Mouse (Mus musculus) ES-Bruce4 (cell line): ENCODE measurements around the gene Slc8a3.

Experiments
- CTCF ChIP-seq: IDR thresholded peaks from one replicate; pipeline ENCODE4 v1.8.1; 2011; ENCODE audit warnings: low read depth, low read length
- EP300 ChIP-seq: IDR thresholded peaks from 2 replicates; pipeline ENCODE4 v1.6.1; 2011; ENCODE audit warnings: low read depth, low read length; ENCODE audit not compliant: insufficient read depth

DNA sequence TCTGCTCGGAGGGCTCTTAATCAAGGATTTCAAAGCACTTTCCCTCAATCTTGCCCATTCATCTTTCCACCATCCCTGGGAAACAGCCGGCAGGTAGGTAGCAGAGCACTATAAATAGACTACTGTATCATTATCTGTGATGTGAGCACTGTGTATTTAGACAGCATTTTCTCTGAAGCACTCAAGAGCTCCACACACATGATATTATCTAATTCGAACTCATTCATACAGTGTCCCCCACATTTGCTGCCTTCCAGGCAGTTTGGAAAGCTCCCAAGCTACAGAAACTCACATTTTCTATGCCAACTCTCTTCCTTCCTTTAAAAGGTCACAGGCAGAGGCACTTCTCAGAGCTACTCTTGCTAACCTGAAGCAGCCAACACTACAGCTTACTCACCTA is 106.4 kb downstream of the Slc8a3 start:
- TF ChIP-seq CTCF (no peak), EP300 (no peak)
